Mouse (Mus musculus) CH12F3 (cell line): ENCODE results near the gene Glrb.

Experiments used
- in situ Hi-C: fragments of 300-500 bp; cut with MboI; formaldehyde crosslinking; loops from 2 replicates; pipeline ENCODE4 v1.14.3; 2020; ENCODE audit warnings: low sequenced_read_pairs

The Glrb gene

DNA sequence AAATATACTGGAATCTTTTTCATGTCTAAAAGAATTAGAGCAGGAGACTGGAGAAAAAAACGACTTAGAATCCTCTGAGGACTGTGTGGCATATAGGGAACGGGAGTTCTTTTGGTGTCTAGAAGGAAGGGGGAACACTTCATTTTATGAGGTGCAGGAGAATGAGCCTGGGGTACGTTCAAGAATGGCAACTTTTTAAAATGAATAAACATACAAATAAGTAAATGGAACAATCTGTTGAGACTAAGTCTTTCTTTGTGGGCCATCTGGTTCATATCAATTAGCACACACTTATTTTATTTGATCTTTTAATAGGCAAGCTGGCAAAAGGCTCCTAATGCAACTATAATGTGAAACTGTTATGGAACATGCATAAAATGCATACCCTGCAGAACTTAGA, 75.9 kb downstream of the Glrb start:
- in situ Hi-C loops: no loop called here

DNA sequence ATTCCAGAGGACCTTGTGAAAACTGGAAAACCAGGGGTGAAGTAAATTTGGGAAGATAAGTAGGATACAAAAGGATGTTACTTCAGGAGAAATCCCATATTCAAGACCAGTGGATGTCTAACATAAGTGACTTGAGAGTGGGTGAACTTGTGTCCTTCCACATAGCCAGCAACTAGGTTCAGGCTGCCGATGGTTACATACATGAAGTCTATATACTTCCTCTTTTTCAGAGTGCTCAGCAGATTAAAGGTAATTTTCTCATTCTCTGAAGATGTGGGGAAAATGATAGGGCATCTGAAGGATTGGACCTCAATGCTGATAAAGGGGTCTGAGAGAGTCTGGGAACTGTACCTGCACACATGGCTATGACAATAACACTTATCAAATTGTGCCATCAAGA, 89.5 kb downstream of the Glrb start:
- in situ Hi-C loops: no loop called here

DNA sequence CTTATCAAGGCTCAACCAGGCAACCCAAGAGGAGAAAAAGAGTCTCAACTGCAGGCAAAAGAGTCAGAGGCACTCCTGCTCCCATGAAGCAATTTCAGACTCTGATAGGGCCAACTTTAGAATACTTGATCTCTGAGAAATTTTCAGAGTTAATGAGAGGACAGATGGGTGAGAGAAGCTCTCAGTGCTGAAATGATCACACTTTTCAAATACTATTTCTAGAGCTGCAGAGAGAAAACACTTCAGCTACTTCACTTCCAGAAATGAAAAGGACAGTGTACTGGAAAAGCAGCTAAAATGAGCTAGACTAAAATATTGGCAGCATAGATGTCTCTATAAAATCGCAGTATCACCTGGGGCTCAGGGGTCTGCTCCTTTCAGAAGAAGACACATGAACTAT, 94.8 kb downstream of the Glrb start:
- in situ Hi-C loops: no loop called here

DNA sequence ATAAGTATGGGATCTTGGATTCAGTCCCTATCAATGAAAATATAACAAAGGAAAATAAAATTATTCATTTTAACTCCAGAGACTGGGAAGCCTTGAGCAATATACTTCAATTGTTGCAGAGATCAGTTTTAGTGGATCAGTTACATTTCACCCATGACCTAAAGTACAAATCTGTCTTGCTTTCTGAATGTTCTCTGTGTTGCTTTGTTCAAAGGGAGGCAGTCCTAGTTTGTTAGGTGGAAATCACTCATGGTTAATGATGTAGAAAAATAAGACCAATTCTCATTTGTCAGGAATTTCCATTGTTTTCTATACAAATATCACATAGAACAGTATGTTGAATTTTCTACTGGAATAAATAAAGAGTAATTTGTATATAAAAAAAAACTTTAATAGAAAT, 99.7 kb downstream of the Glrb start:
- in situ Hi-C loops: no loop called here

DNA sequence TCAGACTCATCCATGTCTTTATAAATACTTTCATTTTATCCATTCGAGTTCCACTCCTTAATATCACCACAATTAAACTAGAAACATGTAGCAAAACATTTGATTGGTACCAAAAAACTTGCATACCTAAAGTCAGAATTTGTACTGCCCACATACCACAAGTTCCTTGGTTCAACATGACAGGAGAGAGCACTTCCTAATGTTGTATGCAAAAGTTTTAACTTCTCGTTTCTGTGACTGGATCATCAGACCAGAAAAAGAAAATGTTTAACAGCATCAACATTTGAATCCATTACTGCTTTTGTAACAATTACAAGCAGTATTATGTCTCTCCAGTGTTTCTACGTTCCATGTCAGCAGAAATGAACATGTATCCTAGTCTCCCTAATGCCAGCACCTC, 101.2 kb downstream of the Glrb start:
- in situ Hi-C loops: no loop called here

DNA sequence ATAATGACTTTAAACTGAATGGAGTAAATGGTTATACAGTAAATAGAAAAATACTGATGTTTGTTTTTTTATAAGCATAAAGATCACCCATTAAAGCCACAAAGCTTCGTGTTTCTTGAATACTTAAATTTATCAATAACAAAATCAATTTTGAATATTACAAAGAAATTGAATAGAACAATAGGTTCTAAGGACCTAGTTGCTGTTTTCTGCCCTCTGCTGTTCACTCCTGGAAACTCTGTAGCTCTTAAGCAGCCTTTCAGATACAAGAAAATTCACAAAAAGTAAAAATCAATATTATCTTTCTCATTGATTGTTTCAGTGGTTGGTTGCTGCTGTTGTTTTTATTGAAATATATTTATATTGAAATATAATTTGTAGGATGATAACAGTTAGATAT, 108.1 kb downstream of the Glrb start:
- in situ Hi-C loops: no loop called here

DNA sequence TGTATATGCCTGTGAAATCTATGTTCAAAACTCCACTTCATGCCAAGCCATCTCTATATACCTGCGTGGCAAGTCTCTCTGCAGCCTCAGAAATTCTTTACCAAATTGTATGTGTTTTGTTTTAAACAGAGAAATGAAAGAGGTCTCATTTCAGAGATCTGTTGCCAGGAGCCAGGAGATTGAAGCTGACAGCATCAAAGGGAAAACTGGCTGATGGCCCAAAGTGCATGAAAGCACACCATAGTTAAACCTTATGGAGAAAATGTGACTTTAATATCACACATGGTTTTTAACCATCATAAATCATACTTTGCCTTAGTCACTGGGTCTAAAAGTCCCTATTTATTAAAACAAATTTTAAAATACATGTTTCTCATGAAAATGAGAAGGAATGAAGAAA, 109.6 kb downstream of the Glrb start:
- in situ Hi-C loops: no loop called here

DNA sequence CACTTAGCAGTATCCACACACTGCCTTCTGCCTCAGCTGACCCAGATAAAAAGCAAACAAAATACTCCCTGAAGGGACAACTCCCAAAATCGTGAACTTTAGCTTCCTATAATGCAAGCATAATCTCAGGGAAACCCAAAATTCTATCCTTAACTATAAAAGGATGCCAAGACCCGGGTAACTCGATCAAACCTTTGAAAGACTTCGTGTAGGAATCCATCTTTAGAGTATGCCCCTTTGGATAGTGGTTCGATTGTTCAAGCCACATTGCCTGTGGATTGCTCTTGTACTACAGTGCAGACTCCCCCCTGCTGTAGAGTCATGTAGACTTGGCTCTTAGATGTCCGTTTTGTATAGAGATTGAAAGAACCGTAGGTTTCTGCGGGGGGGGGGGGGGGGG, 110.2 kb downstream of the Glrb start:
- in situ Hi-C loops: no loop called here

DNA sequence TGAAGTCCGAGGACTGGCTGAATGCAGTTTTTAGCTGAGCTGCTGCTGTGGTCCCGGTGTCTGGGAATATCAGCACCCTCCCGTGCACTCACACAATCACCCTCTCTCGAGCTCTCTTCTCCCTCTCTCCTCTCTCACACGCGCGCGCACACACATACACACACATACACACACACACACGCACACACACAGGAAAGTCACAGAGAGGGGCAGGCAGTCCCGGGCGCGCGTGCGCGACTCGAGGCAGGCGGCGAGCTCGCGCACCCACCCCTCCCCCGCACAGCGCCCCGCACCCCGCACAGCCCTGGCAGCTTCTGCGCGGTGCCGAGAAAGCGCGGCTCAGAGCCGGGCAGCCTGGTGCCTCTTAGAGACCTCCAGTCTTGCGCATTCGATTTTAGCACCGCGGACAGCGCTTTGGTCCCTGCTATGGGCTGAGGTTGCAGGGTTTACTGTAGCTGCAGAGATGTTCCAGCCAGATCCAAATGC, 110.8 kb downstream of the Glrb start, which contains the start of gene Gria2:
Gene Gria2, minus strand, starts transcription at position 240 of the 486 bp plus-strand sequence.
- in situ Hi-C loops: no loop called here

DNA sequence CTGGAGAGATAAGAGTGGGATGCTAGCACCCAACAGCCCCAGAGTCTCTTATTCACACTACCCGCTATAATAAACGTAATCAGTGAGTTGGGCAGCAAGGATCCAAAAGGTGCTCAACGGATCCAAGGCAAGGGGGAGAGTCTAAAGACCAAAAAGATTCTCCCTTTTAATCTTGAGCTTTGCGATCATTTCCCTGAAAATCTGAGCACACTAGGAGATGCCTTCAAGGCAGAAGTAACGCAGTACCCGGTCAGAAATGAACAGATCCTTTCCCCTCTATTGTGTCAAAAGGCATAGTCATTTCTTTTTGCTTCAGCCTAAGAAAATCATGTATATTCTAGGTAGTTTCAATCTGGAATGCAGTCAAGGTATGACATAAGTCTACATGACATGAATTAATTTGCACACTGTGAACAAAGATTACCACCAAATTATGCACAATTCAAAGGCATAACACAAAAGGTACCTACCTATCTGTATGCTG, 111.6 kb downstream of the Glrb start:
- in situ Hi-C loops: no loop called here

DNA sequence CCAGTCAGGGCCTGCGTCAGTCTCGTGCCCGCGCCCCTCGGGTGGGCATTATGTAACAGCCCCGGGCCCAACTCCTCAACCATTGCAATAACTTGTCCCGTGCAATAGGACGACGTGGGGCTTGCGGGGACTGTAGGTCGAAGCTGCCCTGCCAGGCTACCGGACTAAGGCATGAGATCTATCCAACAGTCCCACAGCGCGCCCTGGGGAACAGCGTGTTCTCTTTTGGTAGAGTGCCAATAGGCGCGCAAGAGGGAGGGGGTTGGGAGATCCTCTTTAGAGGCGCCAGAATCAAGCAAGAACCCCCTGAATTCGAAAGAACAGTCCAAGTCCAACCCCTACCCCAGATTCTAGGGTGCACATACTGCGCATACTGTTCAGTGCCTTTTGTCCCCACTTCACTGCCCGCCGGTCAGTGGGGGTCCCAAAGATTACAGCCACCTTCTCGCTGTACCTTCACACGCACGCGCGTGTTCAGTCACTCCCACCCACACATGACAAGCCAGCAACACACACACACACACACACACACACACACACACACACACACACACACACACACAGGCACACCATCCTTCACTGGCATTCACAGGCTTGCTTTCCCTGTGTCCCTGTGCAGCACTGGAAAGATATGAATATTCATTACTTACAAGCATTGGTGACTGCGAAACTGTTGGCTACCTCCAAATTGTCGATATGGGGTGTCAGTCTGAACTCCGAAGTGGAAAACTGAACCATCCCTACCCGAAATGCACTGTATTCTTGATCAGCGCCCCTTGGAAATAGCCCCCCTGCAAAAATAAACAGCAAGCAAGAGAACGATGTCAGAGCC, 112.2 kb downstream of the Glrb start:
- in situ Hi-C loops: no loop called here

DNA sequence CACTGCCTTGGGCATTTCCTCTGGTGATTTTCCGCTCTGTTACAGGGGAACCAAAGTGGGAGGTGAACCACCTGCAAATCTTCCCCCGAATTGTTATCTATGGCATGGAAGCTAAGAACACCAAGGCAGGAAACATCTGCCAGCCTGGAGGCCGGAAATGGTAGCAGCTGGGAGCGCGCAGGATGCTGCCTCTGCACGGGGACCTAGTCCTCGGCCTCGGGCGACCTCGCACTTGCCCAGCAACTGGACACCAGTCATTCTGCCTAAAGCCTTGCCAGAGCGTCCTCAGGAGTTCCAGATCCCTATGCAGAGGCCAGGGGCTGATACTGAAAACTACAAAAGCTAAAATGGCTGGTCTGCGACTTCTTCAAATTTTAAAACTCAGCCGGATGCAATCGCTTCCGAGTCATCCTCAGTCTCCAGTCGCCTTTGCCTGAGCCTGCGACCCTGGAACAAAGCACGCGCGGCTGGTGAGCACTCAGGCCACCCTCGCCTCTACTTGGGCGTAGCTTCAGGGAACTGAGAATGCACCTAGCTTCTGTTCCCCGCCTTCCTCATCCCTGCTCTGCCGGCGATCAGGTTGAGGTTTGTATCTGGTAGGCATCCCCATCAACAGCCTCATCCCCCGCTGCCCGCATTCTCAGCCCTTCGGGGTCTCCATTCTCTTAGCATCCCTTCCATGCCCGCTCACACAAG, 113.0 kb downstream of the Glrb start:
- in situ Hi-C loops: no loop called here

DNA sequence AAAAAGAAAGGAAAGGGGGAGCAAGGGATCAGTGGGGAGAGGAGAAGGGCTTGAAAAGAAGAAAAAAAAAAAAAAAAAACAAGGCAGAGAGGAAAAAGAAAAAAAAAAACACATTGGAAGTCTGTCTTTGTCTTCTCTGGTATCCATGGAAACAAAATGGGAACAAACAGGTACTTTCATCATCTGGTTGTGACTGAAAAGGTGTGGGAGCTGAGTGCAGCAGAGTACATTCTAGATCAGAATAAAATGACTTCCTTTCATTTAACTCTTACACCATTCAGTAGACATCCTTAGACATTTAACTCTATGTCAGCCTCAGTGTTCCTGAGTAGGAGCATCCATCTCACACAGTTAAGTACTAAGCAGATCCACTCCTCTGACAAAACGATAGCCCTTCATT, 115.5 kb downstream of the Glrb start:
- in situ Hi-C loops: no loop called here

DNA sequence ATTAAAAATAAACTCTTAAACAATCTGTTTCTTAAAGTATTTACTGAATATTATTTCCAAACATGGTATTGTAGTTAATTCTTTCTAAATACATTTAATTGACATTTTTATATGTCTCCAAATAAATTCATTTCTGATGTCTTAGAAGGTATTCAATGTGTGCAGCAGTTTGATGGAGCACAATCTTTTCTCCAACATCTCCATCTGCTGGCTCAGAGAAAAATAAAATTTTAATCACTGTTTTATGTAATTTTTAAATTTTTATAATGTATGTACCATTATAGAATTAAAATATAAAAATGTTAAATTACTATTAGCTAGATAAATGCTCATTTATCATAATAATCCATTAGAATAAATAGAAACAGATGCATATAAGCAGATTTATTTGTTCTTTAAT, 116.7 kb downstream of the Glrb start:
- in situ Hi-C loops: no loop called here

DNA sequence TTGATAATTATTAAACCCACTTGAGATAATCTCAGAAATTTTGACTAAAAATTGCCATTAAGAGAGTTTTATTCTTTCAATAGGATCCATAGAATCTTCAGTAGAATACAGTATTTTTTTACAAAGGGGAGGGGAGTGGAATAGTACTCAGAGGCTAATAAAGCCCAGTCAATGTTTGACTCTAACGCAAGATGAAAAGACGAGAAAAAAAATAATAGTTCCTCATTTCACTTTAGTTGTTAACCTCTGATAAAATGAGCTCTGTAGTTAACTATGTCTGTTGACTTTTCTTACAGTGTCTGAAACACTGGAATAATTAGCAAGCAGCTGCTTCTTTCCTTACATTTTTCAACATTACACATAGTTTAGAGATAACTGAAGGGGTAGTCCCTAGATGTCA, 118.2 kb downstream of the Glrb start:
- in situ Hi-C loops: no loop called here
